Mouse (Mus musculus) common myeloid progenitor, adult 5-6 weeks (primary cell): ENCODE measurements at regions not wholly inside any gene's neighbourhood (a gene's known extent, or its start where the extent isn't known, plus 50 kb on each side); places are given as distances from the start of the nearest gene placed in this dataset.

Experiments used
- ATAC-seq: replicated peaks from 2 replicates; pipeline ENCODE4 v1.8.0; 2016; ENCODE audit warnings: low read depth, mild to moderate bottlenecking, moderate TSS enrichment, inconsistent platforms; ENCODE audit not compliant: poor library complexity, severe bottlenecking

DNA sequence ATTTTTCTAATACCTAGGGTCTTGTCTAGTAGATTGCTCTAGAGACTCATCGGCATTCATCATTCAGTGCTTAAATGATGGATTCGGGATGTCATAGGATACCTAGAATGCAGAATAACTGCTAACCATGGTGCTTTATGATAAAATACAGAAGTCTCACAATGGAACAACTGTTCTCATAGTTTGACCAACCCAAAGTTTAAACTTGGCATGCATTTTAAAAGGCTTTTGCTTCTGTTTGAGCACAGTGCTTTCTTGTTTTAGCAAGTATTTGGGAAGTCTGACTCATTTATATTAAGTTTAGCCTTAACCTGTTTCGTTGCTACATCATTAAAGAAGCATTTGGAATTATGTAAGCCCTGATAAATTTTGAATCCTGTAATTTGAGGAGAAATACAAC is 64.2 kb upstream of the Itga1 start:
- no peak for ATAC-seq

DNA sequence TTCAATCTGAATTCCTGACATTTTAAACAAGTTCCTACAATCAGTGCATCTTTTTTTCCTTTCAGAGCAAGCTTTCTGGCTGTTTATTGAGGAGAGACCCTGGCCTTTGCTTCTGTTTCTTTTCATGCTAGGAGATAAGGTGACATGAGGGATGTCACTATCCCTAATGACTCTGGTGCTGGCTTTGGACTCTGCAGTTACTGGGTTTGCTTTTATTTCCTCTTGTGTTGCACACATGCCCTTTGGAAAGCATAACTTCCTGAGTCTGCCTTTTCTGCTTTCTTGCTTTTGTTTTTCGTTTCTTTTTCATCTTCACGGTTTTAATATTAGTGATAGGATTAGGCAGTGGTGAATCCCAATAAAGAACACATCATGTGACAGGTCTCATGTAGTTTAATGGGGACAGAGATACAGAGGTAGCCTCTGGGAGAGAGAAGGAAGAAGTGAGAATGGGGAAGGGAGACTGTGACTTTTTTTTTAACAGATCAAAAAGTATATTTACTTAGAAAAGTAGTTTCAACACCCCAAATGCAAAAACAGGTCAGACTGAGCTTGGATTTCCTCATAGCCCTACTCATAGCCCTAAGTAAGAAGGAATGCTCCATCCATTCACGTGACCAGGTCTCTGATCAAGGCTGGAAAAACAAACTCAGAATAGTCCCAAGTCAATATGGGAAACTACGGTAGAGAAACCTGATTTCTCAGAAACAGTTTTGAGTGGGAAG is 61.1 kb upstream of the Itga1 start:
- peak; percentile 42 for ATAC-seq

DNA sequence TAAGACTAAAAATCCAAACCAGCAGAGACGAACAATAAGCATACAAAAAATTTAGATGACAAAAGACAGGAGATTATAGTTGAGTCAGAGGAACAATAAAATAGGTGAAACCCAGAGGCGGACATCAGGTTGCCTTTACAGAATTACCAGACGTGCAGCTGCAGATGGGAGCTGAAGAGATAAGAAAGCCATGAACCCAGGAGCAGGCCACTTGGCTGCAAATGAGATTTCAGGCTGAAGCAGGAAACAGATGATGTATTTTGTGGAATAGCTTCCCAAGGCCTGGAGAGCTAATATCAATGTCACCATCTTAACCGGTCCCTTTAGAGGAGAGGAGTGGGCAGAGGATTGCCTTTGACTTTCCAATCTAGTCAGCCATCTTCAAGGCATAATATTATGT is 57.6 kb upstream of the Itga1 start:
- ATAC-seq: no peak
